ENCODE assay signal across 1 mouse cellular context in the genomic region with DNA sequence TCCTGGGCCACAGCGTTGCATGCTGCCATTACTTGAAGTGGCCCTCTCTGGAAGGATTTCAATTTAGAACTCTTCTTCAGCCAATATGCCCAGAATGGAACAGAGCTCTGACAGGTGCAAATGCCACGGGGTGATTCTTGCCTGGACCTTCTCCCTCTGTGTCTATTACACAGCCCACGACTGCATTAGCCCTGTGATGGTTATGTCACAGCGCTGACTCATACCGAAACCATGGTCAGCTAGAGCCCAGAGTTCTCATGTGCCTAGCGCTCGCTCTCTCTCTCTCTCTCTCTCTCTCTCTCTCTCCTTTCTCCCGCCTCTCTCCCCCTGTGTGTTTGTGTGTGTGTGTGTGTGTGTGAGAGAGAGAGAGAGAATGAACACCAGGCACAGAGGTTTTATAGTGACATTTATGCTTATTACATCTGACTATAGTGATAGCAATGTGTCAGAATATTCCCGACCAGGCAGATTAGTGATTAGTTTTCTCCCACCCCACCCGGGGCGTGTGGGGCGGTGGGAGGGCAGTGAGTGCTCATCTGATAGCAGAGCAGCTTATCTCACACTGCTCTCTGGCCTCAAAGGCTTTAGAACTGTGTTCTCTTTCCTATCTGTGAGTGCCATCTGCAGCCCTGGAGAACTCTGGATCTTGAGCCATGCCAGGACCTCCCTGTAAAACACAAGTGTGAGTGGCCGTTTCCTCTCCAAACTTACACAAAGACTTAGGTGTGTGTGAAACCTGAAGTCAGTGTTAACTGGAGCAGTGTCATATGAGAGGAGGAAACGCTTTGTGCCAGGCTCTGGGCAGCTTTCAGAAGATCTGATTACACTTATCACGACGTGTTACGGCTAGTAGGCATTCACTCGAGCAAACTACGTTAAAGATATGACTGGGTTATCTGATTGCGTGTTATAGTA.
A peak's percentile ranks its signal among the peaks of the same experiment; 100 is the strongest.
TF ChIP-seq lines count a peak whose summit lies in the region.

No protein-coding gene starts in this region.

TF ChIP-seq in CH12.LX, 34 proteins besides CTCF, POLR2A, EP300 and RAD21:
- TF ChIP-seq ELF1 (IDR thresholded peaks at IDR 0.05; ENCODE audit: low read depth, low read length) (no peak), IRF4 (IDR thresholded peaks at IDR 0.05; ENCODE audit: low read depth, low read length) (peak; percentile 99), ZNF384 (IDR thresholded peaks at IDR 0.05; ENCODE audit: low read depth, low read length) (peak; percentile 57; the same call in 1 of the 2 replicates), BHLHE40 (IDR thresholded peaks at IDR 0.05; ENCODE audit: low read depth, low read length) (peak; percentile 97), HCFC1 (IDR thresholded peaks at IDR 0.05; ENCODE audit: low read depth, low read length) (no peak), MAZ (IDR thresholded peaks at IDR 0.05; ENCODE audit: low read depth, low read length) (0 out of 2 replicates have a peak, but pooled peaks have one; percentile 47), TBP (conservative IDR thresholded peaks at IDR 0.05; ENCODE audit: low read depth, low read length) (no peak), JUN (IDR thresholded peaks at IDR 0.05; ENCODE audit: insufficient read depth, low read depth, low read length) (peak; percentile 86), MYC (IDR thresholded peaks at IDR 0.05; ENCODE audit: low read depth, low read length) (peak; percentile 76; the same call in 1 of the 2 replicates), PAX5 (IDR thresholded peaks at IDR 0.05; ENCODE audit: low read length) (no peak), ETS1 (conservative IDR thresholded peaks at IDR 0.05; ENCODE audit: low read depth, low read length) (peak; percentile 79), JUND (conservative IDR thresholded peaks at IDR 0.05; ENCODE audit: low read depth, low read length) (peak; percentile 97), KAT2A (IDR thresholded peaks at IDR 0.05; ENCODE audit: insufficient replicate concordance, low read length) (no peak), MEF2A (IDR thresholded peaks at IDR 0.05; ENCODE audit: borderline replicate concordance, low read depth, low read length) (peak; percentile 53; the same call in 1 of the 2 replicates), POLR2AphosphoS2 (IDR thresholded peaks at IDR 0.05; ENCODE audit: low read depth, low read length) (no peak)
